In genomic region chr8:15570091-15570490, GRCm38 (mm10) we compare ENCODE assay signal across 21 mouse cellular contexts.
DNase-seq lines count a peak whose midpoint lies in the region; TF ChIP-seq lines count a peak whose summit lies in the region.
"Had no signal": no experiment of that assay in that cellular context is flagged by ENCODE, and none has a peak within 500 bp of the region (broad histone marks: within the 10 kb centered on the region; RNA-seq: fewer than 3 reads in every experiment).

No protein-coding gene starts in this region.

- DNase-seq in layer of hippocampus, adult 9-11 months: peak; percentile 34
- DNase-seq in layer of hippocampus, postnatal 10 days (ENCODE audit: low spot score in 2 of 2): no peak
- peak; percentile 26 to 58 for DNase-seq in frontal cortex, postnatal 14 days (ENCODE audit: low spot score in 2 of 2)
- peak; percentile 51 to 96 for DNase-seq in left cerebral cortex, postnatal 25 days (ENCODE audit: low spot score in 2 of 2)
- DNase-seq in right cerebral cortex, postnatal 36 days (ENCODE audit: low spot score in 2 of 2): peak; percentile 75 to 87
- DNase-seq in thymus, adult 18-20 months: no peak
- DNase-seq in thymus, adult 2 months: no peak
- no peak for DNase-seq in cerebellum, adult 2 months
- DNase-seq: adrenal gland, postnatal 14 days; cerebellum, adult 9-11 months; heart, postnatal 4 days; kidney, adult 9 months; kidney, postnatal 25 days; lung, adult 18-20 months; lung, postnatal 10 days had no signal

- intact Hi-C loops in left cerebral cortex, postnatal 25 days (cut with DNase I): loop anchor here (1.0 to 10.0 kb wide), 2 partner anchors 74 to 425 kb away; no protein-coding TSS in a partner anchor

- H3K27ac ChIP-seq in thymus, adult 2 months (ENCODE audit: control insufficient read depth, insufficient read depth, low read length): no peak overlapping the region
- H3K27ac ChIP-seq in cerebellum, adult 2 months (ENCODE audit: insufficient read depth, low read length): no peak overlapping the region
- H3K27ac ChIP-seq: embryonic facial prominence, embryonic 15.5 days; forebrain, embryonic 15.5 days; heart, embryonic 10.5 days; limb, embryonic 12.5 days; neural tube, embryonic 15.5 days; stomach, embryonic 15.5 days had no signal

- no peaks in the 10 kb centered on the region for H3K4me1 ChIP-seq in thymus, adult 2 months (replicated peaks; ENCODE audit: control insufficient read depth, insufficient read depth, low read length)
- H3K4me1 ChIP-seq in cerebellum, adult 2 months (ENCODE audit: control insufficient read depth, insufficient read depth, low read length): no peaks in the 10 kb centered on the region
- H3K4me1 ChIP-seq: embryonic facial prominence, embryonic 15.5 days; forebrain, embryonic 15.5 days; heart, embryonic 10.5 days; limb, embryonic 12.5 days; neural tube, embryonic 15.5 days; stomach, embryonic 15.5 days had no signal

- no peak for TF ChIP-seq CTCF in thymus, adult 2 months (IDR thresholded peaks at IDR 0.05; ENCODE audit: borderline replicate concordance, control insufficient read depth, extremely low read depth, insufficient read depth, low read length, poor library complexity)
- no peak for TF ChIP-seq CTCF in cerebellum, adult 2 months (IDR thresholded peaks at IDR 0.05; ENCODE audit: borderline replicate concordance, insufficient read depth, low read depth, low read length)

- no peak overlapping the region for H3K4me3 ChIP-seq in thymus, adult 2 months (ENCODE audit: control insufficient read depth, insufficient read depth, low read length)
- no peak overlapping the region for H3K4me3 ChIP-seq in cerebellum, adult 2 months (replicated peaks; ENCODE audit: insufficient read depth, low read depth, low read length)
- H3K4me3 ChIP-seq: embryonic facial prominence, embryonic 15.5 days; forebrain, embryonic 15.5 days; heart, embryonic 10.5 days; limb, embryonic 12.5 days; neural tube, embryonic 15.5 days; stomach, embryonic 15.5 days had no signal

- H3K27me3 ChIP-seq in thymus, adult 2 months (ENCODE audit: control insufficient read depth, insufficient read depth, low read length): no peaks in the 10 kb centered on the region
- no peaks in the 10 kb centered on the region for H3K27me3 ChIP-seq in cerebellum, adult 2 months (ENCODE audit: control insufficient read depth, insufficient read depth, low read length)
- H3K27me3 ChIP-seq: embryonic facial prominence, embryonic 15.5 days; forebrain, embryonic 15.5 days; limb, embryonic 12.5 days; neural tube, embryonic 15.5 days; stomach, embryonic 15.5 days had no signal

- WGBS in thymus, adult 2 months: 92% methylated on average over 5 of the region's 5 CpGs
- 86% methylated on average over 5 of the region's 5 CpGs for WGBS in cerebellum, adult 2 months

- TF ChIP-seq POLR2A in thymus, adult 2 months (IDR thresholded peaks at IDR 0.05; ENCODE audit: control insufficient read depth, extremely low read depth, insufficient read depth, low read length, poor library complexity): no peak
- no peak for TF ChIP-seq POLR2A in cerebellum, adult 2 months (IDR thresholded peaks at IDR 0.05; ENCODE audit: borderline replicate concordance, insufficient read depth, low read length)

- no peaks in the 10 kb centered on the region for H3K36me3 ChIP-seq in thymus, adult 2 months (ENCODE audit: control insufficient read depth, insufficient read depth, low read length)
- H3K36me3 ChIP-seq: embryonic facial prominence, embryonic 15.5 days; forebrain, embryonic 15.5 days; heart, embryonic 10.5 days; limb, embryonic 12.5 days; neural tube, embryonic 15.5 days; stomach, embryonic 15.5 days had no signal

Comparison
In these comparisons a context has a peak if more than half of its experiments do, and no peak if none do; other contexts are left out.
1. DNase-seq: peak in layer of hippocampus, adult 9-11 months (single experiment), frontal cortex, postnatal 14 days (2 of 2), left cerebral cortex, postnatal 25 days (2 of 2) and right cerebral cortex, postnatal 36 days (2 of 2); none in layer of hippocampus, postnatal 10 days (0 of 2), thymus, adult 18-20 months (0 of 2), thymus, adult 2 months (single experiment) and cerebellum, adult 2 months (0 of 2).